In the genomic region with DNA sequence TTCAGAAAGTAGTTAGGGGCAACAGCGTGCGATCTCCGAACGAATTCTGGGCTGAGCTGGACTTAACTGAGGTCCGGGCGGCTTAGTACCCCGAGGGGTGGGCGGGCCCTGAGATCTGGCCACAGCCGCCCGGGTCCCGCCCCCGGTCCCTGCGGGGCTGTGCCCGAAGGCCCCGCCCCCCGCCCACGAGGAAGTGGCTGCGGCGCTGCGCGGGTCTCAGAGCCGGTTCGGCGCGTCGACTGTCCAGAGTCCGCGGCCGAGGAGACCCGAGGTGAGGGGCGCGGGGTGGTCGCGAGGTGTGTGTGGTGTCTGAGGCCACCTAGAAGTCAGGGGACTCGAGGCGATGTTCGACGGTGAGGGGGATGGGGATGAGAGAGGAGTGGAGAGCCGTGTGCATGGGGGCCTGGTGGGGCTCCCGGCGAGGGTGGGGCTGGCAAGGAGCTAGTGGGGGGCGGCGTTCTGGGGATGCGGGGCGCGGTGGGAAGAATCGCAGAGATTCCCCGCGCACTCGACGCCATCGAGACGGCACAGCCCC, we compare ENCODE assay signal across 8 mouse cellular contexts. TPM values are rescaled to one million over a fixed set of nuclear protein-coding genes. Genes with fewer than 3 reads are reported as not detected.
DNase-seq lines count a peak whose midpoint lies in the region; ATAC-seq and TF ChIP-seq lines count a peak whose summit lies in the region.

TSS of gene Arpc1b (plus strand) at position 145 of the 535 bp plus-strand sequence.

- peak within 1 kb of the TSS; percentile 99 for H3K4me3 ChIP-seq in bone marrow macrophage, adult 2 months (ENCODE audit: insufficient read depth, low read length)
- H3K4me3 ChIP-seq in hindbrain, postnatal 0 days (ENCODE audit: low read length) = peak within 1 kb of the TSS; percentile 43
- H3K4me3 ChIP-seq in spleen, adult 2 months (ENCODE audit: extremely low read depth, insufficient read depth, insufficient read length) = peak within 1 kb of the TSS; percentile 99

- peak within 1 kb of the TSS; percentile 60 for H3K4me2 ChIP-seq in hindbrain, postnatal 0 days (ENCODE audit: low read depth, low read length)

- peak within 1 kb of the TSS; percentile 51 for H3K9ac ChIP-seq in hindbrain, postnatal 0 days (replicated peaks; ENCODE audit: low read length)

- no peaks in the 10 kb centered on the region for H3K9me3 ChIP-seq in hindbrain, postnatal 0 days (ENCODE audit: low read length)

- DNase-seq in ES-CJ7 (ENCODE audit: low read depth, low spot score) = peak; percentile 84
- DNase-seq in gastrocnemius, postnatal 10 days = peak; percentile 74
- peak; percentile 60 for DNase-seq in hindbrain, postnatal 0 days (ENCODE audit: low spot score)
- DNase-seq in left cerebral cortex, postnatal 25 days (ENCODE audit: low spot score in 2 of 2) = no peak
- peak in 1 of 2 experiments; percentile 81 for DNase-seq in spleen, adult 2 months (ENCODE audit: low read depth in 1 of 2, low spot score in 2 of 2)
- no peak for DNase-seq in cerebellum, postnatal 36 days

- peaks cover 16% of the 10 kb centered on the region for H3K36me3 ChIP-seq in hindbrain, postnatal 0 days (ENCODE audit: insufficient read depth, low read length)
- peaks cover 15% of the 10 kb centered on the region for H3K36me3 ChIP-seq in spleen, adult 2 months (ENCODE audit: control insufficient read depth, insufficient read depth, low read length)

- TF ChIP-seq POLR2A in bone marrow macrophage, adult 2 months (IDR thresholded peaks at IDR 0.05; ENCODE audit: borderline replicate concordance, low read depth, low read length) = no peak; the same call in 1 of the 2 replicates
- TF ChIP-seq POLR2A in spleen, adult 2 months (IDR thresholded peaks at IDR 0.05; ENCODE audit: low read depth, low read length) = peak; percentile 92

- TF ChIP-seq CTCF in bone marrow macrophage, adult 2 months (IDR thresholded peaks at IDR 0.05; ENCODE audit: low read depth, low read length) = no peak
- no peak for TF ChIP-seq CTCF in hindbrain, postnatal 0 days (IDR thresholded peaks at IDR 0.05; ENCODE audit: low read depth)
- TF ChIP-seq CTCF in spleen, adult 2 months (IDR thresholded peaks at IDR 0.05; ENCODE audit: extremely low read depth, insufficient read depth, insufficient read length, insufficient replicate concordance) = no peak

- peak within 1 kb of the TSS; percentile 100 for H3K27ac ChIP-seq in bone marrow macrophage, adult 2 months (ENCODE audit: insufficient read depth, low read depth, low read length)
- H3K27ac ChIP-seq in hindbrain, postnatal 0 days = peak within 1 kb of the TSS; percentile 3; the same call in 1 of the 2 replicates
- peak within 1 kb of the TSS; percentile 92 for H3K27ac ChIP-seq in spleen, adult 2 months (ENCODE audit: insufficient read depth, low read length)

- WGBS in hindbrain, postnatal 0 days = 2% methylated on average over 46 of the region's 53 CpGs
- WGBS in spleen, adult 2 months = under 1% methylated on average over 52 of the region's 53 CpGs

- intact Hi-C loops in left cerebral cortex, postnatal 25 days (cut with DNase I) = no loop called here

- H3K27me3 ChIP-seq in hindbrain, postnatal 0 days (ENCODE audit: insufficient read depth, low read length) = no peaks in the 10 kb centered on the region
- no peaks in the 10 kb centered on the region for H3K27me3 ChIP-seq in spleen, adult 2 months (ENCODE audit: control insufficient read depth, insufficient read depth, low read length)

- H3K4me1 ChIP-seq in bone marrow macrophage, adult 2 months (ENCODE audit: control insufficient read depth, insufficient read depth, low read length) = peaks cover 32% of the 10 kb centered on the region
- H3K4me1 ChIP-seq in hindbrain, postnatal 0 days (ENCODE audit: insufficient read depth, low read length) = no peaks in the 10 kb centered on the region
- peaks cover 14% of the 10 kb centered on the region; the same call in 1 of the 2 replicates for H3K4me1 ChIP-seq in spleen, adult 2 months (ENCODE audit: control insufficient read depth, insufficient read depth, insufficient read length)

- peak; percentile 57 for ATAC-seq in hindbrain, postnatal 0 days
- peak; percentile 31; the same call in 1 of the 2 replicates for ATAC-seq in megakaryocyte-erythroid progenitor cell, adult 5-6 weeks (replicated peaks; ENCODE audit: low FRiP score, low TSS enrichment, poor library complexity, severe bottlenecking)

RNA-seq across cellular contexts. Expression of gene Arpc1b, which starts in this region (rescaled TPM):
- 829 and 891 TPM in 2 replicates for polyA plus RNA-seq in bone marrow macrophage, adult 2 months (2012; ENCODE audit: insufficient read depth, insufficient read length, missing spikeins)
- 10 to 100 TPM; 78.4 to 98.3 TPM for total RNA-seq in gastrocnemius, postnatal 10 days (2021)
- total RNA-seq in hindbrain, postnatal 0 days (2014; rRNA removed) = 36.4 and 53.3 TPM in 2 replicates
- 73.6 and 84.9 TPM in 2 replicates for polyA plus RNA-seq in hindbrain, postnatal 0 days (2015; fragmentation: Nextera tagmentation; extraction: Ambion mirVana)
- total RNA-seq in left cerebral cortex, postnatal 25 days (2021) = 10 to 100 TPM; 23.0 to 25.1 TPM
- total RNA-seq in megakaryocyte-erythroid progenitor cell, adult 5-6 weeks (2014; fragmentation: Nextera tagmentation) = 54.0 and 68.8 TPM in 2 replicates
- total RNA-seq in megakaryocyte-erythroid progenitor cell, adult 5-6 weeks (2017) = 23.7 and 35.9 TPM in 2 replicates
- polyA plus RNA-seq in spleen, adult 2 months (2012; rRNA removed) = 780 and 1,055 TPM in 2 replicates

Comparison
In these comparisons a context has a peak if more than half of its experiments do, and no peak if none do; other contexts are left out.
1. DNase-seq: peak in ES-CJ7 (single experiment), gastrocnemius, postnatal 10 days (single experiment) and hindbrain, postnatal 0 days (single experiment); none in left cerebral cortex, postnatal 25 days (0 of 2) and cerebellum, postnatal 36 days (0 of 2).
2. H3K27ac ChIP-seq: peak in every context shown above with its lines; median percentile 100 in bone marrow macrophage, adult 2 months; 92 in spleen, adult 2 months; 3 in hindbrain, postnatal 0 days.
3. H3K4me3 ChIP-seq: peak in every context shown above with its lines; median percentile 99 in bone marrow macrophage, adult 2 months; 99 in spleen, adult 2 months; 43 in hindbrain, postnatal 0 days.